Mouse (Mus musculus): ENCODE measurements around the gene Hmgn3.

Gene Hmgn3

GRCm38 (mm10) chr9:83100786-83101185 is 45.7 kb downstream of the Hmgn3 start:
- no peak for DNase-seq (ENCODE audit: inconsistent age in 2 of 2, low spot score in 1 of 2)

GRCm38 (mm10) chr9:83098652-83099307 is 47.7 kb downstream of the Hmgn3 start:
- no peak for DNase-seq (ENCODE audit: inconsistent age in 2 of 2, low spot score in 1 of 2)

DNA sequence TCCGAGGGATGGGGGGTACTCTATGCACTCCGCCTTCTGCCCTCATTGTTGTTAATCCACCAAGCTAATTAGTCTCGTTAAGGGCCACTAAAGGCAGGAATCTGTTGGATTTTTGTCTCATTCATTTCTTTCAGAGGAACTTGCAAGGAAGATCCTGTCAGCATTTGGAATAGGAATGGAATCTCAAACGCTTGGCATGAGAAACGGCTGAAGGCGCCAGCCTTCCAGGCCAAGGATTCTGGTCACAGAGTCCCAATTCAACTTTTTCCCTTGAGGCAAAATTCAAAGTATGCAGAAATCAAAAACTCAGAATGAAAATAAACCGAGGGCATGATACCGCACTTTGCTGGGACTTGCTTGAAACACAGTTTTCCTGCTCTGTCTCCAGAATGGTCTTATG is 48.7 kb downstream of the Hmgn3 start:
- DNase-seq (ENCODE audit: inconsistent age in 2 of 2, low spot score in 1 of 2), result peak in 1 of 2 experiments; percentile 46

GRCm38 (mm10) chr9:83094649-83095336 is 51.7 kb downstream of the Hmgn3 start:
- DNase-seq (ENCODE audit: inconsistent age in 2 of 2, low spot score in 1 of 2), result no peak

DNA sequence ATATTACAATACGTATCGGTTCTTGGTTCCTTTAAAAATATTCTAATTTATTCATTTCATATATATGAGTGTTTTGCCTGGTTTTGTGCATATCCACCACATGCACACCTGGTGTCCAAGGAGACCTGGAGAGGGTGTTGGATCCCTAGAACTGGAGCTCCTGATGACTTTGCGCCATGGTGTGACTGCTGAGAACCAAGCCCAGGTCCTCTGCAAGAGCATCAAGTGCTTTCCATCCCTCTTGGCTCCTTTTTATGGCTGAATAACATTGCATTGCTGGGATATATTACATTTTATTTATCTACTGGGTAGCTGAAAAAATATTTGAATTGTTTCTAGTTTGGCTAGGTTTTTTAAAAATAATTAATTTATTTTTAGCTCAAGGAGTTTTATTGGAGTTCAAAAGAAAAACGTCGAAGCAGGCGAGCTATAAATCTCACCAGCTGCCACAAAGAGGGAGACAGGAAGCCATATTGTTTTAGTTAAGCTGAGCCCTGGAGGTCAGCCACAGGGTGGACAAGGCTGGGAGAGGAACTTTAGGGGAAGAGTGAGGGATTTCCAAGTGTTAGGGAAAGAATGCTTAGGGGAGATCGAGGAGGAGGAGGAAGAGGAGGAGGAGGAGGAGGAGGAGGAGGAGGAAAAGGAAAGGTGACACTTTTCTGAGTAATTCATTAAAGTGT is 62.6 kb downstream of the Hmgn3 start:
- no peak for DNase-seq (ENCODE audit: inconsistent age in 2 of 2, low spot score in 1 of 2)

DNA sequence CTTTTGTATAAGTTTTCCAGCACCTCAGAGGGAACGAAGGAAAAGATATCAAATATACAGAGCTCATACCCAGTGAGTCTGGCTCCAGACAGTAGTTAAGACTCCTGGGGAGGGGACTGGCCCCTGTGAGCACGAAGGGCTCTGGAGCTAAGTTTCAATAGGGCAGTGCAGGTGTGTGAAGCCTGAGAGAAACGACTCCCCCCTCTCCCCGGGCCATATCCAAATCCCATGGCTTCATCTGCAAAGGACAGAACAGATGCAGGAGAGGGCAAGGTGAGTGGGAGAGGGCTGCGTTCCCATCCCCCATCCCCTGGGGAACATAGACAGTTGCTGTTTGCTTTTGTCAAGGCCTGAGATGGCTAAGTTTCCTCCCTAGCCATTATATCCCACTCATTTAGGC is 63.4 kb downstream of the Hmgn3 start:
- no peak for DNase-seq (ENCODE audit: inconsistent age in 2 of 2, low spot score in 1 of 2)

GRCm38 (mm10) chr9:83082296-83082695 is 64.2 kb downstream of the Hmgn3 start:
- DNase-seq (ENCODE audit: inconsistent age in 2 of 2, low spot score in 1 of 2), result no peak

GRCm38 (mm10) chr9:83079724-83080123 is 66.8 kb downstream of the Hmgn3 start:
- DNase-seq (ENCODE audit: inconsistent age in 2 of 2, low spot score in 1 of 2), result no peak

GRCm38 (mm10) chr9:83068246-83068645 is 78.2 kb downstream of the Hmgn3 start:
- no peak for DNase-seq (ENCODE audit: inconsistent age in 2 of 2, low spot score in 1 of 2)

GRCm38 (mm10) chr9:83061289-83061688 is 85.2 kb downstream of the Hmgn3 start:
- DNase-seq (ENCODE audit: inconsistent age in 2 of 2, low spot score in 1 of 2), result peak; percentile 80 to 86

Measured in adrenal gland, adult (tissue).